Mouse (Mus musculus): ENCODE results near the gene Gata2.
"Not testable (repeated sequence)": the region's sequence is repeated elsewhere in the genome, so short reads cannot be mapped to it uniquely, and the experiment has no call there.

Gata2 gene

GRCm38 (mm10) chr6:88193433-88194052 is at the start of gene Gata2:
Gata2 (plus strand) TSS chr6:88193891.
- DNase-seq (ENCODE audit: low spot score) = no peak

GRCm38 (mm10) chr6:88145793-88146192 is 47.9 kb upstream of the Gata2 start:
- DNase-seq (ENCODE audit: low spot score) = no peak

- DNase-seq (ENCODE audit: low spot score) = no peak
Measured at GRCm38 (mm10) chr6:88146576-88146975, 47.1 kb upstream of the Gata2 start.

GRCm38 (mm10) chr6:88147411-88148003 is 46.2 kb upstream of the Gata2 start:
- peak; percentile 58 for DNase-seq (ENCODE audit: low spot score)

GRCm38 (mm10) chr6:88151335-88151734 is 42.4 kb upstream of the Gata2 start:
- DNase-seq (ENCODE audit: low spot score) = no peak

- no peak for DNase-seq (ENCODE audit: low spot score)
Measured at GRCm38 (mm10) chr6:88152127-88152705, 41.5 kb upstream of the Gata2 start.

- DNase-seq (ENCODE audit: low spot score) = no peak
Measured at GRCm38 (mm10) chr6:88152979-88153378, 40.7 kb upstream of the Gata2 start.

- DNase-seq (ENCODE audit: low spot score) = not testable (repeated sequence)
Measured at GRCm38 (mm10) chr6:88155614-88156013, 38.1 kb upstream of the Gata2 start.

GRCm38 (mm10) chr6:88158790-88159189 is 34.9 kb upstream of the Gata2 start:
- DNase-seq (ENCODE audit: low spot score) = no peak

GRCm38 (mm10) chr6:88166054-88166453 is 27.6 kb upstream of the Gata2 start:
- DNase-seq (ENCODE audit: low spot score) = no peak

- DNase-seq (ENCODE audit: low spot score) = no peak
Measured at GRCm38 (mm10) chr6:88174191-88174590, 19.5 kb upstream of the Gata2 start.

- DNase-seq (ENCODE audit: low spot score) = no peak
Measured at GRCm38 (mm10) chr6:88174676-88175075, 19.0 kb upstream of the Gata2 start.

GRCm38 (mm10) chr6:88184671-88185070 is 9.0 kb upstream of the Gata2 start:
- no peak for DNase-seq (ENCODE audit: low spot score)

GRCm38 (mm10) chr6:88188148-88188547 is 5.5 kb upstream of the Gata2 start:
- DNase-seq (ENCODE audit: low spot score) = no peak

- peak; percentile 66 for DNase-seq (ENCODE audit: low spot score)
Measured at GRCm38 (mm10) chr6:88189312-88190042, 4.2 kb upstream of the Gata2 start.

- no peak for DNase-seq (ENCODE audit: low spot score)
Measured at GRCm38 (mm10) chr6:88190043-88190309, 3.7 kb upstream of the Gata2 start.

- DNase-seq (ENCODE audit: low spot score) = no peak
Measured at GRCm38 (mm10) chr6:88190310-88191023, 3.2 kb upstream of the Gata2 start.

- DNase-seq (ENCODE audit: low spot score) = no peak
Measured at GRCm38 (mm10) chr6:88191024-88191365, 2.7 kb upstream of the Gata2 start.

GRCm38 (mm10) chr6:88191411-88192070 is 2.1 kb upstream of the Gata2 start:
- DNase-seq (ENCODE audit: low spot score) = no peak

GRCm38 (mm10) chr6:88192756-88193155 is 935 bp upstream of the Gata2 start:
- no peak for DNase-seq (ENCODE audit: low spot score)

- no peak for DNase-seq (ENCODE audit: low spot score)
Measured at GRCm38 (mm10) chr6:88194053-88194977, 624 bp downstream of the Gata2 start.
